Mouse (Mus musculus): ENCODE measurements around the gene Crim1.
"Not testable (repeated sequence)": the region's sequence is repeated elsewhere in the genome, so short reads cannot be mapped to it uniquely, and the experiment has no call there.

Crim1 gene

GRCm38 (mm10) chr17:78253587-78253986 lies 53.5 kb downstream of the Crim1 start:
- not testable (repeated sequence) for DNase-seq

- no peak for DNase-seq
These were observed 54.2 kb downstream of the Crim1 start for GRCm38 (mm10) chr17:78254256-78254655.

- DNase-seq, result no peak
These were observed 55.7 kb downstream of the Crim1 start for GRCm38 (mm10) chr17:78255711-78256110.

- DNase-seq, result no peak
These were observed 56.5 kb downstream of the Crim1 start for GRCm38 (mm10) chr17:78256534-78256933.

GRCm38 (mm10) chr17:78261684-78262083 lies 61.6 kb downstream of the Crim1 start:
- no peak for DNase-seq

- DNase-seq, result no peak
These were observed 64.1 kb downstream of the Crim1 start for GRCm38 (mm10) chr17:78264116-78264515.

- no peak for DNase-seq
These were observed 65.1 kb downstream of the Crim1 start for GRCm38 (mm10) chr17:78265135-78265534.

GRCm38 (mm10) chr17:78266271-78266670 lies 66.2 kb downstream of the Crim1 start:
- DNase-seq, result no peak

- no peak for DNase-seq
These were observed 68.5 kb downstream of the Crim1 start for GRCm38 (mm10) chr17:78268591-78268990.

- no peak for DNase-seq
These were observed 69.3 kb downstream of the Crim1 start for GRCm38 (mm10) chr17:78269311-78269710.

GRCm38 (mm10) chr17:78270019-78270418 lies 70.0 kb downstream of the Crim1 start:
- DNase-seq, result no peak

GRCm38 (mm10) chr17:78271731-78272130 lies 71.7 kb downstream of the Crim1 start:
- DNase-seq, result no peak

GRCm38 (mm10) chr17:78272142-78272541 lies 72.1 kb downstream of the Crim1 start:
- no peak for DNase-seq

GRCm38 (mm10) chr17:78272713-78273483 lies 72.8 kb downstream of the Crim1 start:
- DNase-seq, result no peak

- DNase-seq, result no peak
These were observed 73.8 kb downstream of the Crim1 start for GRCm38 (mm10) chr17:78273875-78274274.

- no peak for DNase-seq
These were observed 74.8 kb downstream of the Crim1 start for GRCm38 (mm10) chr17:78274609-78275506.

GRCm38 (mm10) chr17:78275507-78275813 lies 75.4 kb downstream of the Crim1 start:
- DNase-seq, result no peak

GRCm38 (mm10) chr17:78279191-78279590 lies 79.1 kb downstream of the Crim1 start:
- DNase-seq, result no peak

GRCm38 (mm10) chr17:78280991-78281712 lies 81.1 kb downstream of the Crim1 start:
- DNase-seq, result no peak

GRCm38 (mm10) chr17:78283271-78283992 lies 83.4 kb downstream of the Crim1 start:
- DNase-seq, result no peak

- no peak for DNase-seq
These were observed 86.0 kb downstream of the Crim1 start for GRCm38 (mm10) chr17:78286021-78286420.

GRCm38 (mm10) chr17:78287391-78287790 lies 87.3 kb downstream of the Crim1 start:
- DNase-seq, result no peak
